Mouse (Mus musculus): ENCODE data around the gene Pate2. TPM values are rescaled to one million over a fixed set of nuclear protein-coding genes. Genes with fewer than 3 reads are reported as not detected.
A peak's percentile ranks its signal among the peaks of the same experiment; 100 is the strongest.

Pate2 gene
- polyA plus RNA-seq, 1 experiment = not detected

- Histone ChIP-seq H3K4me1 (ENCODE audit: control insufficient read depth, insufficient read depth, low read length) (no peaks in the 10 kb centered on the region), H3K27ac (ENCODE audit: control insufficient read depth, insufficient read depth, low read depth, low read length, poor library complexity) (no peak overlapping the region), H3K4me3 (replicated peaks; ENCODE audit: control insufficient read depth, low read depth, low read length) (no peak overlapping the region)
- no peak for TF ChIP-seq CTCF (IDR thresholded peaks at IDR 0.05; ENCODE audit: control insufficient read depth, insufficient read depth, low read length)
- no peak for TF ChIP-seq POLR2A (IDR thresholded peaks at IDR 0.05; ENCODE audit: borderline replicate concordance, control insufficient read depth, low read depth, low read length)
- 33% methylated on average over 1 of the region's 1 CpGs for WGBS
These were observed 40.3 kb upstream of the Pate2 start for GRCm38 (mm10) chr9:35529796-35530195.

- WGBS = 66% methylated on average over 9 of the region's 9 CpGs
- Histone ChIP-seq H3K27ac (ENCODE audit: control insufficient read depth, insufficient read depth, low read depth, low read length, poor library complexity) (no peak overlapping the region), H3K4me1 (ENCODE audit: control insufficient read depth, insufficient read depth, low read length) (no peaks in the 10 kb centered on the region), H3K4me3 (replicated peaks; ENCODE audit: control insufficient read depth, low read depth, low read length) (no peak overlapping the region)
- no peak for TF ChIP-seq POLR2A (IDR thresholded peaks at IDR 0.05; ENCODE audit: borderline replicate concordance, control insufficient read depth, low read depth, low read length)
- no peak for TF ChIP-seq CTCF (IDR thresholded peaks at IDR 0.05; ENCODE audit: control insufficient read depth, insufficient read depth, low read length)
These were observed 36.8 kb upstream of the Pate2 start for GRCm38 (mm10) chr9:35533266-35533665.

GRCm38 (mm10) chr9:35535110-35535509, 35.0 kb upstream of the Pate2 start:
- H3K4me3 ChIP-seq (replicated peaks; ENCODE audit: control insufficient read depth, low read depth, low read length) = no peak overlapping the region
- TF ChIP-seq POLR2A (IDR thresholded peaks at IDR 0.05; ENCODE audit: borderline replicate concordance, control insufficient read depth, low read depth, low read length) (no peak), CTCF (IDR thresholded peaks at IDR 0.05; ENCODE audit: control insufficient read depth, insufficient read depth, low read length) (peak; percentile 61)
- no peak overlapping the region for H3K27ac ChIP-seq (ENCODE audit: control insufficient read depth, insufficient read depth, low read depth, low read length, poor library complexity)
- 24% methylated on average over 2 of the region's 2 CpGs for WGBS
- no peaks in the 10 kb centered on the region for H3K4me1 ChIP-seq (ENCODE audit: control insufficient read depth, insufficient read depth, low read length)

- 65% methylated on average over 4 of the region's 4 CpGs for WGBS
- no peak for TF ChIP-seq CTCF (IDR thresholded peaks at IDR 0.05; ENCODE audit: control insufficient read depth, insufficient read depth, low read length)
- no peak for TF ChIP-seq POLR2A (IDR thresholded peaks at IDR 0.05; ENCODE audit: borderline replicate concordance, control insufficient read depth, low read depth, low read length)
- Histone ChIP-seq H3K27ac (ENCODE audit: control insufficient read depth, insufficient read depth, low read depth, low read length, poor library complexity) (no peak overlapping the region), H3K4me3 (replicated peaks; ENCODE audit: control insufficient read depth, low read depth, low read length) (no peak overlapping the region), H3K4me1 (ENCODE audit: control insufficient read depth, insufficient read depth, low read length) (no peaks in the 10 kb centered on the region)
These were observed 34.2 kb upstream of the Pate2 start for GRCm38 (mm10) chr9:35535876-35536275.

- 82% methylated on average over 13 of the region's 13 CpGs for WGBS
- Histone ChIP-seq H3K4me1 (ENCODE audit: control insufficient read depth, insufficient read depth, low read length) (no peaks in the 10 kb centered on the region), H3K4me3 (replicated peaks; ENCODE audit: control insufficient read depth, low read depth, low read length) (no peak overlapping the region), H3K27ac (ENCODE audit: control insufficient read depth, insufficient read depth, low read depth, low read length, poor library complexity) (no peak overlapping the region)
- TF ChIP-seq POLR2A (IDR thresholded peaks at IDR 0.05; ENCODE audit: borderline replicate concordance, control insufficient read depth, low read depth, low read length) (no peak), CTCF (IDR thresholded peaks at IDR 0.05; ENCODE audit: control insufficient read depth, insufficient read depth, low read length) (no peak)
These were observed 30.9 kb upstream of the Pate2 start for GRCm38 (mm10) chr9:35539001-35539750.

GRCm38 (mm10) chr9:35541024-35541423, 29.1 kb upstream of the Pate2 start:
- 85% methylated on average over 5 of the region's 5 CpGs for WGBS
- Histone ChIP-seq H3K27ac (ENCODE audit: control insufficient read depth, insufficient read depth, low read depth, low read length, poor library complexity) (no peak overlapping the region), H3K4me3 (replicated peaks; ENCODE audit: control insufficient read depth, low read depth, low read length) (no peak overlapping the region), H3K4me1 (ENCODE audit: control insufficient read depth, insufficient read depth, low read length) (peaks cover 1% of the 10 kb centered on the region; the same call in 1 of the 2 replicates)
- no peak for TF ChIP-seq CTCF (IDR thresholded peaks at IDR 0.05; ENCODE audit: control insufficient read depth, insufficient read depth, low read length)
- TF ChIP-seq POLR2A (IDR thresholded peaks at IDR 0.05; ENCODE audit: borderline replicate concordance, control insufficient read depth, low read depth, low read length) = no peak

- H3K4me3 ChIP-seq (replicated peaks; ENCODE audit: control insufficient read depth, low read depth, low read length) = no peak overlapping the region
- WGBS = 10% methylated on average over 6 of the region's 6 CpGs
- no peak for TF ChIP-seq POLR2A (IDR thresholded peaks at IDR 0.05; ENCODE audit: borderline replicate concordance, control insufficient read depth, low read depth, low read length)
- peak; percentile 69 for TF ChIP-seq CTCF (IDR thresholded peaks at IDR 0.05; ENCODE audit: control insufficient read depth, insufficient read depth, low read length)
- H3K4me1 ChIP-seq (ENCODE audit: control insufficient read depth, insufficient read depth, low read length) = peaks cover 1% of the 10 kb centered on the region; the same call in 1 of the 2 replicates
- no peak overlapping the region for H3K27ac ChIP-seq (ENCODE audit: control insufficient read depth, insufficient read depth, low read depth, low read length, poor library complexity)
These were observed 28.6 kb upstream of the Pate2 start for GRCm38 (mm10) chr9:35541488-35541887.

- 68% methylated on average over 6 of the region's 6 CpGs for WGBS
These were observed 28.1 kb upstream of the Pate2 start for GRCm38 (mm10) chr9:35541941-35542340.

More at GRCm38 (mm10) chr9:35541941-35542340, 28.1 kb upstream of the Pate2 start:
- Histone ChIP-seq H3K27ac (ENCODE audit: control insufficient read depth, insufficient read depth, low read depth, low read length, poor library complexity) (no peak overlapping the region), H3K4me3 (replicated peaks; ENCODE audit: control insufficient read depth, low read depth, low read length) (no peak overlapping the region), H3K4me1 (ENCODE audit: control insufficient read depth, insufficient read depth, low read length) (peaks cover 1% of the 10 kb centered on the region; the same call in 1 of the 2 replicates)
- TF ChIP-seq POLR2A (IDR thresholded peaks at IDR 0.05; ENCODE audit: borderline replicate concordance, control insufficient read depth, low read depth, low read length) (no peak), CTCF (IDR thresholded peaks at IDR 0.05; ENCODE audit: control insufficient read depth, insufficient read depth, low read length) (no peak)

Measured in bone marrow, adult 2 months (tissue).